Mouse (Mus musculus): ENCODE measurements around the gene Tedc2. TPM values are rescaled to one million over a fixed set of nuclear protein-coding genes. Genes with fewer than 3 reads are reported as not detected.

Gene Tedc2
- total and polyA plus RNA-seq, 3 experiments, result 2.0 to 3.8 (median 2.0) TPM

- no peak overlapping the region for H3K27ac ChIP-seq
- DNase-seq, result no peak
- H3K4me1 ChIP-seq (ENCODE audit: control insufficient read depth, insufficient read depth, low read length), result peaks cover 16% of the 10 kb centered on the region
- 81% methylated on average over 3 of the region's 3 CpGs for whole genome bisulfite sequencing
- no peaks in the 10 kb centered on the region for H3K27me3 ChIP-seq (ENCODE audit: control insufficient read depth, insufficient read depth, low read length)
- H3K9ac ChIP-seq (ENCODE audit: low read depth, low read length), result no peak overlapping the region
- no peak for TF ChIP-seq EP300 (IDR thresholded peaks at IDR 0.05; ENCODE audit: insufficient read depth, low read depth, low read length)
- TF ChIP-seq POLR2A (IDR thresholded peaks at IDR 0.05; ENCODE audit: insufficient read depth, low read depth, low read length), result no peak
- no peak for TF ChIP-seq CTCF (IDR thresholded peaks at IDR 0.05)
- no peaks in the 10 kb centered on the region for H3K36me3 ChIP-seq (ENCODE audit: control insufficient read depth, insufficient read depth, low read length)
- intact Hi-C loops (cut with DNase I), result no loop called here
- no peaks in the 10 kb centered on the region for H3K79me2 ChIP-seq (replicated peaks; ENCODE audit: control insufficient read depth, insufficient read depth, low read length)
- H3K4me3 ChIP-seq, result no peak overlapping the region
Measured at GRCm38 (mm10) chr17:24210591-24210990, 10.1 kb downstream of the Tedc2 start.

GRCm38 (mm10) chr17:24209916-24210240, 10.8 kb downstream of the Tedc2 start:
- intact Hi-C loops (cut with DNase I), result no loop called here
- no peaks in the 10 kb centered on the region for H3K27me3 ChIP-seq (ENCODE audit: control insufficient read depth, insufficient read depth, low read length)
- no peak overlapping the region for H3K9ac ChIP-seq (ENCODE audit: low read depth, low read length)
- no peak for DNase-seq
- no peak overlapping the region for H3K27ac ChIP-seq
- H3K79me2 ChIP-seq (replicated peaks; ENCODE audit: control insufficient read depth, insufficient read depth, low read length), result no peaks in the 10 kb centered on the region
- TF ChIP-seq EP300 (IDR thresholded peaks at IDR 0.05; ENCODE audit: insufficient read depth, low read depth, low read length) (no peak), CTCF (IDR thresholded peaks at IDR 0.05) (no peak), POLR2A (IDR thresholded peaks at IDR 0.05; ENCODE audit: insufficient read depth, low read depth, low read length) (no peak)
- peaks cover 16% of the 10 kb centered on the region for H3K4me1 ChIP-seq (ENCODE audit: control insufficient read depth, insufficient read depth, low read length)
- no peaks in the 10 kb centered on the region for H3K36me3 ChIP-seq (ENCODE audit: control insufficient read depth, insufficient read depth, low read length)
- WGBS, result 77% methylated on average over 3 of the region's 3 CpGs
- no peak overlapping the region for H3K4me3 ChIP-seq

DNA sequence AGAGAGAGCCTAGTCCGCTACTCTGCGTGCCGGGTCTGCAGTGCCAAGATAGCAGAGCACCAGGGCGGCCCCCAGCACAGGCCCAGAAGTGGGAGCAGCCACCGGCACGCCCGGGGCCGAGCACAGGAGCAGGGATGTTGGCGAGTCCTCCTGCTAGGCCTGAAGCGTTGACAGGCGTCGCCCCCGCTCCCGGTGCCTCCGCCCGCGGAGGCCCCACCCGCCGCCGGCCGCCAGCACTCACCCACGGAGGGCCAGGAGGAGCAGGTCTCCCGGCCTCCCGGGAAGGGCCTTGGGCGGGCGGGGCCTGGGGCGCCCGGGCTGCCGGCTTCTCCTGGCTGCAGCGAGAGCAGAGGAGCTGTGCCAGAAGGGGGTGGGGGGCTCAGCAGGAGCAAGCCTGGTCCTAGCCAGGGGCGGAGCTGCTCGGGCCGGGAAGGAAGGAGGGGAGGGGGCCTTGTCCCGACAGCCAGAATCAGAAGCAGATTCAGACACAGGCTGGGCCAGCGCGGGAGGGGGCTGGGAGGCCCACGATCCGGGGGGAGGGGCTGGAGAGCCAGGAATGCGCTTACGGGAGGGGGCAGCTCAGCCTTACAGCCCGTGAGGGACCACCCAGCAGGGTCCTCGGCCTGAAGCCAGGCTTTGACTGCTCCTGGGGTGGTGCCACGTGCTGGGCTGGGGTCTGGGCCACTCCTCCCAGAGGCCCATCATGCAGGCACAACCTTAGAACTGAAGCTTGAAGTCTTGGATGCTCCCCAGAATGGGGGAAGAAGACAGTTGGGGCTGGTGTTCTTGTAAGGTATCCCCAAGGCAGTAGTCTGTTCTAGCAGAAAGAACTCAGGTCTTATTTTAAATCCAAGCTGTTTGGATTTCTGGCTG, 11.4 kb downstream of the Tedc2 start, which contains the start of gene Ntn3:
Gene Ntn3, minus strand, starts transcription at position 489 of the 873 bp plus-strand sequence.
- intact Hi-C loops (cut with DNase I), result no loop called here
- Histone ChIP-seq H3K79me2 (replicated peaks; ENCODE audit: control insufficient read depth, insufficient read depth, low read length) (no peaks in the 10 kb centered on the region), H3K9ac (ENCODE audit: low read depth, low read length) (peak within 1 kb of the TSS; percentile 82), H3K27me3 (ENCODE audit: control insufficient read depth, insufficient read depth, low read length) (no peaks in the 10 kb centered on the region), H3K4me3 (peak within 1 kb of the TSS; percentile 45), H3K27ac (peak within 1 kb of the TSS; percentile 8), H3K4me1 (ENCODE audit: control insufficient read depth, insufficient read depth, low read length) (peaks cover 21% of the 10 kb centered on the region), H3K36me3 (ENCODE audit: control insufficient read depth, insufficient read depth, low read length) (no peaks in the 10 kb centered on the region)
- peak; percentile 69 to 72 for DNase-seq
- WGBS, result 6% methylated on average over 43 of the region's 43 CpGs
- TF ChIP-seq POLR2A (IDR thresholded peaks at IDR 0.05; ENCODE audit: insufficient read depth, low read depth, low read length), result no peak
- TF ChIP-seq CTCF (IDR thresholded peaks at IDR 0.05), result no peak
- TF ChIP-seq EP300 (IDR thresholded peaks at IDR 0.05; ENCODE audit: insufficient read depth, low read depth, low read length), result no peak

DNA sequence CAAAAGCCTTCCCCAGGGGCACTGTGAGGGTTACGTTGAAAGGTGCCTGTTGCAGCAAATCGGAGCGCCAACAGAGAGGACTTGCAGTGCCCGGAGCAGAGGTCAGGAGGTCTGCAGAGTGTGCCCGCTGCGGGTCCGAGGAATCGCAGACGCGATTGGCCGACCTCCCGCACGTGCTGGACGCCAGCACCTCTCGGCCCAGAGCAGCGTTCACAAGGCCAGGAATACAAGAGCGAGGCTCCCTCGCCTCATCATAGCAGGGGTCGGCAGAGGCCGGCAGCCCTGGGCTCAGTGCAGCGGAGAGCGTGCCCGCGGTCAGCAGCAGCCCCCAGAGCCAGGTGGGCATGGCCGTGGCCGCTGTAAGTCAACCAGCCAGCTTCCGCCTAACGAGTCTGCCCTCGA, 12.0 kb downstream of the Tedc2 start:
- Histone ChIP-seq H3K4me3 (peak overlapping the region; percentile 45), H3K79me2 (replicated peaks; ENCODE audit: control insufficient read depth, insufficient read depth, low read length) (no peaks in the 10 kb centered on the region), H3K27me3 (ENCODE audit: control insufficient read depth, insufficient read depth, low read length) (no peaks in the 10 kb centered on the region), H3K36me3 (ENCODE audit: control insufficient read depth, insufficient read depth, low read length) (no peaks in the 10 kb centered on the region), H3K9ac (ENCODE audit: low read depth, low read length) (peak overlapping the region; percentile 82), H3K4me1 (ENCODE audit: control insufficient read depth, insufficient read depth, low read length) (peaks cover 21% of the 10 kb centered on the region), H3K27ac (peak overlapping the region; percentile 8)
- 6% methylated on average over 29 of the region's 29 CpGs for WGBS
- TF ChIP-seq CTCF (IDR thresholded peaks at IDR 0.05), result no peak
- 0 out of 2 replicates have a peak, but pooled peaks have one; percentile 7 for TF ChIP-seq POLR2A (IDR thresholded peaks at IDR 0.05; ENCODE audit: insufficient read depth, low read depth, low read length)
- intact Hi-C loops (cut with DNase I), result no loop called here
- DNase-seq, result peak in 1 of 2 experiments; percentile 45

DNA sequence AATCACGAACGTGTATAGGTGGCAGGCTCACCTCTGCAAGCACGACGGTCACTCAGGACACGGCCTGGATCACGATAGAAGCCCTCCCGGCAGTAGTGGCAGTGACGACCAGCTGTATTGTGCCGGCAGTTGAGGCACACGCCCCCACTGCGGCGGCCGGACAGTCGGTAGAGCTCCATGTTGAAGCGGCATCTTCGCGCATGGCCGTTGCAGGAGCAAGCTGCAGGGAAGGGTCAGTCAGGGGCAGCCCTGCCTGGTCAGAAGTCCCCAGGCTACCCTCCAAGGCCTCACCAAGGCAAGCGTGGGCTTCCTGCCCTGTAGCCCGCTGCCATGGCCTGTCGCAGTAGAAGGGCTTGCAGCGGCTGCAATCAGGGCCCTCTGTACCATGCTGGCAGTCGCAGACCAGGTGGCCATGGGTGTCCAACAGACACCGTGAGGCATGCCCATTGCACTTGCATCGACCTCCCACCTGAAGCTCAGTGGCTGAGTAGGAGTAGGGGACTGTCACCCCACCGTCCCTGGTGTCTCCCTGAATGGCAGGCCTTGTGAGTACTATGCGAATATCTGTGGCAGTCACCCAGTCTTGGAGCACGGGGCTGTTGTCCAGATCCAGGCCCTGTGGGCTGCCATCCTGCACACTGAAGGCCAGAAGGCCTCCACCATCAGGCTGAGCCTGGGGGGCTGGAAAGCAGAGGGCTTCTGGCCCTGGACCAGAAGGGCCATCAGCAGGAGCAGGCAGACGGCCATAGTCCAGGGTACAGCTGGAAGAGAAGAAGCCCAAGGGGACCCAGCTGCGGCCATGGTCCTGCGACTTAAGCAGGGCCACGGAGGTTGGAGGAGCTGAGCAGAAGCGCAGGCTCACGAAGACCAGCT, 12.6 kb downstream of the Tedc2 start:
- H3K4me1 ChIP-seq (ENCODE audit: control insufficient read depth, insufficient read depth, low read length), result peaks cover 21% of the 10 kb centered on the region
- no peak for DNase-seq
- no peaks in the 10 kb centered on the region for H3K27me3 ChIP-seq (ENCODE audit: control insufficient read depth, insufficient read depth, low read length)
- no peaks in the 10 kb centered on the region for H3K79me2 ChIP-seq (replicated peaks; ENCODE audit: control insufficient read depth, insufficient read depth, low read length)
- TF ChIP-seq EP300 (IDR thresholded peaks at IDR 0.05; ENCODE audit: insufficient read depth, low read depth, low read length) (no peak), CTCF (IDR thresholded peaks at IDR 0.05) (no peak), POLR2A (IDR thresholded peaks at IDR 0.05; ENCODE audit: insufficient read depth, low read depth, low read length) (no peak)
- WGBS, result 85% methylated on average over 34 of the region's 34 CpGs
- peak overlapping the region; percentile 82 for H3K9ac ChIP-seq (ENCODE audit: low read depth, low read length)
- no peak overlapping the region for H3K27ac ChIP-seq
- H3K36me3 ChIP-seq (ENCODE audit: control insufficient read depth, insufficient read depth, low read length), result no peaks in the 10 kb centered on the region
- H3K4me3 ChIP-seq, result peak overlapping the region; percentile 45
- intact Hi-C loops (cut with DNase I), result loop anchor here (1.0 kb wide), 1 partner anchor 12 kb away; the partner anchor contains the start of gene Tedc2
